Mouse (Mus musculus): ENCODE data around the gene Cux1. TPM values are rescaled to one million over a fixed set of nuclear protein-coding genes. Genes with fewer than 3 reads are reported as not detected.

The Cux1 gene
- polyA plus RNA-seq, 1 experiment from 2014 or later: 109 TPM

DNA sequence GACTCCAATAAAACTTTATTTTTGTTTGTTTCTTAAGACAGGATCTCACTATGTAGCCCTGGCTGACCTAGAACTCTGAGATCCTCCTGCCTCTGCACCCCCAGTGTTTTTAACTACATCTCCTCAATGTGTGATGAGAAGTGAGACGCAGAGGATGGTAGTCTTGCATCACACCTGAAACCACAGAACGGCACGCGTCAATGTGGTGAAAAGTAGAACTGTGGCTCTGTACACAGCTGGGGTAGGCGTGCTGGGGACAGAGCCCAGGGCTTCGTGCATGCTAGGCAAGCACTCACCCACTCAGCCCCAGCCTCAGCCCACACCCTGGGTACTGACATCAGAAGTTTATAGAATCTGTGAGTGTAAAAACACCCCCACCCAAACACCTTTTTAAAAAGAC is 107.4 kb downstream of the Cux1 start:
- Histone ChIP-seq H3K4me2 (ENCODE audit: low read depth) (no peak overlapping the region), H3K27me3 (ENCODE audit: control insufficient read depth, insufficient read depth, low read length) (no peaks in the 10 kb centered on the region), H3K9me3 (ENCODE audit: control insufficient read depth, low read length) (no peaks in the 10 kb centered on the region), H3K4me1 (ENCODE audit: control insufficient read depth, insufficient read depth, low read length) (peaks cover 21% of the 10 kb centered on the region), H3K36me3 (ENCODE audit: control insufficient read depth, insufficient read depth, low read length) (no peaks in the 10 kb centered on the region), H3K27ac (ENCODE audit: low read depth, low read length) (no peak overlapping the region), H3K4me3 (ENCODE audit: low read depth, low read length) (no peak overlapping the region), H3K9ac (ENCODE audit: low read length) (no peak overlapping the region)
- ATAC-seq (ENCODE audit: insufficient read depth, low FRiP score, low TSS enrichment) (no peak), DNase-seq (ENCODE audit: low spot score) (no peak)
- WGBS: 95% methylated on average over 6 of the region's 6 CpGs

DNA sequence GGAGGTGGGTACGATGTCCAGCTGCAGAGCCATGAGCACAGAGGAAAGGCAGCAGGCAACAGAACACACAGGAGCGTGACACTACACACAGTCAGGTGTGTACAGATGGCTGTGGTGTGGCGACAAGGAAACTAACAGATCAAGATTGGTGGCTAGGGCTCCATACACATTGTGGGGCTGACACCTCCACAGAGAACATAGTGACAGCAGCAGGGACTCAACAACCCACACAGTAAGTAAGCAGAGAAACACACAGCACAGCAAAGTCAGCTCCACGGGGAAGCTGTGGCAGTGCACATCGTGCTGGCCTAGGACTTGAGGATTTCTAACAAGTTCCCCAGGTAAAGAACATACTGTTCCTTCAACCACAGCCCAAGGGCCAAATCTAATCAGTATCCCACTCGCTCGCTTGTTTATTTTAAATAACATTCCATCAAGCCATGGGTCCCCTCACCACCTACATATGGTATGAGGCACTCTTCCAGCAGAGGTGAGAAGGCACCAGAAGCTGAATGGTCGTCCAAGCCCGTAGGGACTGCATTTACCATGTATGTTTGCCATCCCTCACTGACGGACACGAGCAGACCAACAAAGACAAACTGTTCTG is 108.3 kb downstream of the Cux1 start:
- Histone ChIP-seq H3K9ac (ENCODE audit: low read length) (no peak overlapping the region), H3K4me3 (ENCODE audit: low read depth, low read length) (no peak overlapping the region), H3K4me2 (ENCODE audit: low read depth) (no peak overlapping the region), H3K36me3 (ENCODE audit: control insufficient read depth, insufficient read depth, low read length) (no peaks in the 10 kb centered on the region), H3K27ac (ENCODE audit: low read depth, low read length) (0 out of 2 replicates have a peak overlapping the region, but pooled peaks have one; percentile 7), H3K4me1 (ENCODE audit: control insufficient read depth, insufficient read depth, low read length) (peaks cover 15% of the 10 kb centered on the region), H3K9me3 (ENCODE audit: control insufficient read depth, low read length) (no peaks in the 10 kb centered on the region), H3K27me3 (ENCODE audit: control insufficient read depth, insufficient read depth, low read length) (no peaks in the 10 kb centered on the region)
- DNase-seq (ENCODE audit: low spot score): no peak
- no peak for ATAC-seq (ENCODE audit: insufficient read depth, low FRiP score, low TSS enrichment)
- 79% methylated on average over 11 of the region's 11 CpGs for WGBS

- Histone ChIP-seq H3K27ac (ENCODE audit: low read depth, low read length) (0 out of 2 replicates have a peak overlapping the region, but pooled peaks have one; percentile 39), H3K4me3 (ENCODE audit: low read depth, low read length) (no peak overlapping the region), H3K4me2 (ENCODE audit: low read depth) (no peak overlapping the region), H3K4me1 (ENCODE audit: control insufficient read depth, insufficient read depth, low read length) (peaks cover 15% of the 10 kb centered on the region), H3K9me3 (ENCODE audit: control insufficient read depth, low read length) (no peaks in the 10 kb centered on the region), H3K9ac (ENCODE audit: low read length) (no peak overlapping the region), H3K27me3 (ENCODE audit: control insufficient read depth, insufficient read depth, low read length) (no peaks in the 10 kb centered on the region), H3K36me3 (ENCODE audit: control insufficient read depth, insufficient read depth, low read length) (no peaks in the 10 kb centered on the region)
- ATAC-seq (ENCODE audit: insufficient read depth, low FRiP score, low TSS enrichment): no peak
- no peak for DNase-seq (ENCODE audit: low spot score)
- WGBS: 51% methylated on average over 7 of the region's 7 CpGs
These were observed 109.0 kb downstream of the Cux1 start for GRCm38 (mm10) chr5:136458102-136458863.

DNA sequence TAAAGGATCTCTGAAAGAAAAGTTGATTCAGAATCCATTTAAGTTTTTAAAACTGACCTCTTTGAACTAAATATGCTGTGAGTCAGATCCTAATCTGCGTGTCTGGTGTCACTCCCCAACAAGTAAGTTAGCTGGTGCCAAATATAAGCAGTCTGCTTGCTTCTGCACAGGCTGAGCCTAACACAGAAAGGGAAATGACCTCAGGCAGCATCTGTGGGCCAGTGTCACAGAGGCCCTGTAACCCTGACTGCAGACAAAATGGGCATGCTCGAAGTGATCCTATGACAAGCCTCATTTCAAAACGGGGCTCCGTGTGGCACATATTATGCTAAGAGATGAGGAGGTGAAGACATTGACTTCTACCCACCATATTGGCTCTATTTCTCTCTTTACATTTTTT is 110.9 kb downstream of the Cux1 start:
- Histone ChIP-seq H3K36me3 (ENCODE audit: control insufficient read depth, insufficient read depth, low read length) (no peaks in the 10 kb centered on the region), H3K27ac (ENCODE audit: low read depth, low read length) (no peak overlapping the region), H3K9ac (ENCODE audit: low read length) (no peak overlapping the region), H3K4me1 (ENCODE audit: control insufficient read depth, insufficient read depth, low read length) (peaks cover 15% of the 10 kb centered on the region), H3K9me3 (ENCODE audit: control insufficient read depth, low read length) (no peaks in the 10 kb centered on the region), H3K27me3 (ENCODE audit: control insufficient read depth, insufficient read depth, low read length) (no peaks in the 10 kb centered on the region), H3K4me3 (ENCODE audit: low read depth, low read length) (no peak overlapping the region), H3K4me2 (ENCODE audit: low read depth) (no peak overlapping the region)
- 88% methylated on average over 4 of the region's 4 CpGs for WGBS
- ATAC-seq (ENCODE audit: insufficient read depth, low FRiP score, low TSS enrichment) (no peak), DNase-seq (ENCODE audit: low spot score) (no peak)

- Histone ChIP-seq H3K27me3 (ENCODE audit: control insufficient read depth, insufficient read depth, low read length) (no peaks in the 10 kb centered on the region), H3K9ac (ENCODE audit: low read length) (no peak overlapping the region), H3K9me3 (ENCODE audit: control insufficient read depth, low read length) (no peaks in the 10 kb centered on the region), H3K4me3 (ENCODE audit: low read depth, low read length) (no peak overlapping the region), H3K4me1 (ENCODE audit: control insufficient read depth, insufficient read depth, low read length) (no peaks in the 10 kb centered on the region), H3K36me3 (ENCODE audit: control insufficient read depth, insufficient read depth, low read length) (no peaks in the 10 kb centered on the region), H3K27ac (ENCODE audit: low read depth, low read length) (no peak overlapping the region), H3K4me2 (ENCODE audit: low read depth) (no peak overlapping the region)
- ATAC-seq (ENCODE audit: insufficient read depth, low FRiP score, low TSS enrichment) (no peak), DNase-seq (ENCODE audit: low spot score) (no peak)
- WGBS: 93% methylated on average over 3 of the region's 3 CpGs
These were observed 114.6 kb downstream of the Cux1 start for GRCm38 (mm10) chr5:136452681-136453080.

DNA sequence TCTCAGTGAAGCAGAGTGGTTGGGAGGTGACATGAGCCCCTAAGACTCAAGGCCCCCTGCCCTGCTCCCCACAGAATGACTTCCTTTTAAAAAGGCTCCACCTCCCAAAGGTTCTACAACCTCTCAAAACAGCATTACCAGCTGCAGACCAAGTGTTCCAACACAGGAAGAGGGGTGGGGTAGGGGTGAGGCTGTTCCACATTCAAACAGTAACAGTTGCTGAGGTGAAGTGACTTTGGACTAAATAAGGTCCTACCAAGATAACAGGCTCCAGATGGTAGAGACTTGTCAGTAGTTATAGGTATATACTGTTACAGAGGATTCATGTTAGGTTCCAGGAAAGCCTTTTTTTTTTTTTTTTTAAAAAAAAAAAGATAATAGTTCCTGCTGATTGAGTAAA is 117.5 kb downstream of the Cux1 start:
- no peak for DNase-seq (ENCODE audit: low spot score)
- no peaks in the 10 kb centered on the region for H3K36me3 ChIP-seq (ENCODE audit: control insufficient read depth, insufficient read depth, low read length)
- no peak overlapping the region for H3K4me3 ChIP-seq (ENCODE audit: low read depth, low read length)
- H3K9me3 ChIP-seq (ENCODE audit: control insufficient read depth, low read length): no peaks in the 10 kb centered on the region
- H3K4me2 ChIP-seq (ENCODE audit: low read depth): no peak overlapping the region
- no peak overlapping the region for H3K9ac ChIP-seq (ENCODE audit: low read length)
- ATAC-seq (ENCODE audit: insufficient read depth, low FRiP score, low TSS enrichment): no peak
- H3K27ac ChIP-seq (ENCODE audit: low read depth, low read length): no peak overlapping the region
- H3K4me1 ChIP-seq (ENCODE audit: control insufficient read depth, insufficient read depth, low read length): no peaks in the 10 kb centered on the region
- H3K27me3 ChIP-seq (ENCODE audit: control insufficient read depth, insufficient read depth, low read length): no peaks in the 10 kb centered on the region

- H3K4me3 ChIP-seq (ENCODE audit: low read depth, low read length): no peak overlapping the region
- no peak for DNase-seq (ENCODE audit: low spot score)
- H3K27ac ChIP-seq (ENCODE audit: low read depth, low read length): no peak overlapping the region
- ATAC-seq (ENCODE audit: insufficient read depth, low FRiP score, low TSS enrichment): no peak
- H3K9ac ChIP-seq (ENCODE audit: low read length): no peak overlapping the region
- no peak overlapping the region for H3K4me2 ChIP-seq (ENCODE audit: low read depth)
- no peaks in the 10 kb centered on the region for H3K36me3 ChIP-seq (ENCODE audit: control insufficient read depth, insufficient read depth, low read length)
- H3K9me3 ChIP-seq (ENCODE audit: control insufficient read depth, low read length): no peaks in the 10 kb centered on the region
- no peaks in the 10 kb centered on the region for H3K27me3 ChIP-seq (ENCODE audit: control insufficient read depth, insufficient read depth, low read length)
- H3K4me1 ChIP-seq (ENCODE audit: control insufficient read depth, insufficient read depth, low read length): no peaks in the 10 kb centered on the region
- WGBS: 80% methylated on average over 5 of the region's 5 CpGs
These were observed 121.3 kb downstream of the Cux1 start for GRCm38 (mm10) chr5:136445967-136446366.

- Histone ChIP-seq H3K9me3 (ENCODE audit: control insufficient read depth, low read length) (no peaks in the 10 kb centered on the region), H3K27me3 (ENCODE audit: control insufficient read depth, insufficient read depth, low read length) (no peaks in the 10 kb centered on the region), H3K4me1 (ENCODE audit: control insufficient read depth, insufficient read depth, low read length) (no peaks in the 10 kb centered on the region), H3K9ac (ENCODE audit: low read length) (no peak overlapping the region), H3K4me3 (ENCODE audit: low read depth, low read length) (no peak overlapping the region), H3K27ac (ENCODE audit: low read depth, low read length) (no peak overlapping the region), H3K4me2 (ENCODE audit: low read depth) (no peak overlapping the region), H3K36me3 (ENCODE audit: control insufficient read depth, insufficient read depth, low read length) (no peaks in the 10 kb centered on the region)
- DNase-seq (ENCODE audit: low spot score) (no peak), ATAC-seq (ENCODE audit: insufficient read depth, low FRiP score, low TSS enrichment) (no peak)
- WGBS: 79% methylated on average over 11 of the region's 11 CpGs
These were observed 124.8 kb downstream of the Cux1 start for GRCm38 (mm10) chr5:136442238-136443187.
